Mouse (Mus musculus): ENCODE data around the gene Map3k4. TPM values are rescaled to one million over a fixed set of nuclear protein-coding genes. Genes with fewer than 3 reads are reported as not detected.

Gene Map3k4
- polyA plus RNA-seq (2017; shearing (Covaris generic)), result 36.1 TPM

DNA sequence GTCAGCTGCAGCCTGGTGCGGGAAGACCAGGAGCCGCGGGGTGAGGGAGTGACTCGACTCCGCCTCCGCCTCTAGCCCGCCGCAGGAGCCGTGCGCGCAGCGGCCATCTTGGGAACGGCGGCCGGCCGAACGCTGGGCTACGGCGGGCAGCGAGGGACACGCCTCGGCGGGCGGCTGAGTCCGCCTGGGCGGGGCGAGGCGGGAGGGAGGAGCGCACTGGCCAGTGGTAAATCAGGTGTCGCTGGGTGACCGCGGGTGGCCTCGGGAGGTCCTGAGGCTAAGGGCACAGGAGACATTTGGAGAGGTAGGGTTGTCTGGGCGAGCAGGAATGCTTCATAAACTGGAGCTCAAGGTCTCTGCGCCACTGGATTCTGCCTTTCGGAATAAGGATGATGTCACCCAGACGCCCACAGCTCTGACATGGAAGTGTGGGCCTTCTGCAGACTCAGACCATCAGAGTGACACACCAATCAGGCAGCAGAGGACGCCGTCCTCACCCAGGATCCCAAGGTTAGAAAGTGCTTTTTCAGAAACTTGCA, at the start of gene Map3k4:
Map3k4 (minus strand) TSS at position 134 of the 539 bp plus-strand sequence.

Other genes with a start within 250 kb of the Map3k4 start
- gene Agpat4, start 200.1 kb downstream of the Map3k4 start, polyA plus RNA-seq (2017; shearing (Covaris generic)), result 15.8 TPM
- not detected for gene Plg, start 59.8 kb upstream of the Map3k4 start, polyA plus RNA-seq (2017; shearing (Covaris generic))
- gene Slc22a3, start 188.9 kb upstream of the Map3k4 start, polyA plus RNA-seq (2017; shearing (Covaris generic)), result not detected

Measured in inflammation-experienced regulatory T-cells, adult 16 weeks (primary cell).